Mouse (Mus musculus) cerebellum, adult 18-20 months (tissue): ENCODE data around the gene 4930449I24Rik.
"Not testable (repeated sequence)": the region's sequence is repeated elsewhere in the genome, so short reads cannot be mapped to it uniquely, and the experiment has no call there.

Experiments used
- DNase-seq, 2 experiments: peaks; one replicate each; pipeline ENCODE4 v3.0.0; 2021

The 4930449I24Rik gene

DNA sequence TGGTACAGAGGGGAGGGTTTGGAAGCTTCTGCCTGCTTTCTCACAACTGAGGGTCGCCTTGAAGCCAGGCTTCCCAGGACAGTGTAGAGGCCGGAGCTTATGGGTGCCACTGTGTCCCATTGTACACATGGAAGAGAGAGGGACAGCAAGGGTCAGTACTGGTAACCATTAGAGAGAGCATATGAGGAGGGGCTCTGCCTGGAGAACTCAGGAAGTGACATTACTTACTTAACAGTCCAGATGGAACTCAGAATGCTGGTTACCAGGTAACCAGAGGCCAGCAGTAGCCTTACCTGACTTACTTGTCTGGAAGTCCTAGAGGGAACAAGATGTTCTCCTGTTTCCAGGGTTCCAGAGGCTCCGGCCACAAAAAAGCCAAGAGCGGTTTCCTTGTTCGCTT is at the start of gene 4930449I24Rik:
4930449I24Rik (plus strand) TSS at position 301 of the 400 bp plus-strand sequence.
- DNase-seq = not testable (repeated sequence)

DNA sequence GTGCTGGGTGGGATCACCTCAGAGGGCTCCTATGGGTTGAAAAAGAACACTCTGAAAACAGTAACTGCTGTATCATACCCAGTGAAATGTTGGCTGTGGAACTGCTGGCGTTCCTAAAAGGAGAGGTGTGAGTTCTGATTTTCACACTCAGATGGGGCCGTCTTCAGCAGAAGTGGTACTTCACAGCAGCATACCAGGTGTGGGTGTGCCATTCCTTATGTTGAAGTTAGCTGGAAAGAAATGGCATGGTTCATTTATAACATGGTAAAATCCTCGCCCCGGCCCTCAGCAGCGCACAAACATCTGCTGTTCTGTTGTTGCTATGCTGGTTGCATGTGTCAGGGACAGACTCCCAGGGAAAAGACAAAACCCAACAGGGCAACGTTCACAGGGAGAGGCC is 48.6 kb upstream of the 4930449I24Rik start:
- DNase-seq = no peak

DNA sequence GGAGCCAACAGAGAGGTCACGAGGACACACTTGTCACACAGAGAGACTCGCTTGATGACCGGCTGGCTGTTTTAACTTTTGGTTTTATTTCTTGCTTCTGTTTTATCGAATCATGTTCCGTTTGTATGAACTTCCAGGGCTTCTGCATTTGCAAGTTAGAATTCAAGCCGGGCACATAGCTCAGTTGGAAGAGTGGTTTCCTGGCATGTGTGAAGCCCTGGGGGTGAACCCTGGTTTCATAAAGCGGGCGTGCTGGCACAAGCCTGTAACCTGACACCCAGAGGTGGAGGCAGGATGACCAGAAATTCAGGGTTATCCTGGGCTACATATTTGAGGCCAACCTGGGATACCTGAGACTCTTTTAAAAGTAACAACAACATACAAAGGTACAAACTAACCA is 40.6 kb upstream of the 4930449I24Rik start:
- no peak for DNase-seq

DNA sequence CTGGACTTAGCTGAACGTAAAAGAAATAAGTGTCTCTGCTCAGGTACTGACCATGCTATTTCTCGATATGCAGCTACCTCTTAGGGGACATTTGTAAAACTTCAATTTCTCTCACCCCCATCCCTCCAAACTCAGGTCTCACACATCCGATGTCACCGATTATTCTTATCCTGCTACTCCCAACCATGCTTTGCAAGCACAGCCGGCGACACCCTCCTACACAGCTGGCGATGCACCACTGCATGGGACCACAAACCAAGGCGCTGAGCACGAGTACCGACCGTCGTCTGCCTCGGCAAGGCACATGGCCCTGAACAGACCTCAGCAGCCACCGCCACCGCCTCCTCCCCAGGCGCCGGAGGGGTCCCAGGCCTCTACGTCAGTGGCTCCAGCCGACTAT is 35.5 kb upstream of the 4930449I24Rik start:
- DNase-seq = no peak

DNA sequence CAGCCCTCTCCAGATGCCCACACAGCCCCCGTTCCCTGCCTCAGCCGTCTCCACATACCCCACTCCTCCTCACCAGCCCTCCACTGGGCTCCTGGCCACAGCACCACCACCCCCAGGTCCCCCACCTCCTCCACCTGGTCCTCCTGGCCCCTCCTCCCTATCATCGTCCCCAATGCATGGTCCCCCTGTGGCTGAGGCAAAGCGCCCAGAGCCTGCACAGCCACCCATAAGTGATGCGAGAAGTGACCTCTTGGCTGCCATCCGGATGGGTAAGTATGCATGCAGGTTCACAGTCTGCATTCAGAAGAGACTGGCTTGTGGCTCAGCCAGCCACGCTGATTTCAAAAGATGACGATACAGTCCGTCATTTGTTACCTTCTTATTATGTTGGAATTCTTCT is 33.9 kb upstream of the 4930449I24Rik start:
- DNase-seq = no peak

DNA sequence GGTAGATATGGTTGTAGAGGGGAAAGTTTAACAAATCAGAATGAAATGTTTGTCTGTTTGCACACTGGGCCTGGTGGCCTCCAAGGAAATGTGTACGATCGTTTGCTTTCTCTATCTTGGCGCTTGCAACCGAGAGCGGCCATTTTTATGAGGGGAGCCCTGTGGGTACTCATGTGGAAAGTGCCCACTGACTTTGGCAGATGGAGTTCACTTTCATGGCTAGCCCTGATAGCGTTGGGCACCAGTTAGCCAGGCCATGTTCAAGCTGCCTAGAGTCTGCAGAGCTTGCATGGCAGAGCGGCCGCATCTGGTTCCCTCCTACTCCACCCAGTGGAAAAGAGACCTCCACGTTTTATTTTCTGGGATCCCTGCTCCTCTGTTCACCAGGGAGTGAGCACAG is 31.4 kb upstream of the 4930449I24Rik start:
- DNase-seq = no peak

DNA sequence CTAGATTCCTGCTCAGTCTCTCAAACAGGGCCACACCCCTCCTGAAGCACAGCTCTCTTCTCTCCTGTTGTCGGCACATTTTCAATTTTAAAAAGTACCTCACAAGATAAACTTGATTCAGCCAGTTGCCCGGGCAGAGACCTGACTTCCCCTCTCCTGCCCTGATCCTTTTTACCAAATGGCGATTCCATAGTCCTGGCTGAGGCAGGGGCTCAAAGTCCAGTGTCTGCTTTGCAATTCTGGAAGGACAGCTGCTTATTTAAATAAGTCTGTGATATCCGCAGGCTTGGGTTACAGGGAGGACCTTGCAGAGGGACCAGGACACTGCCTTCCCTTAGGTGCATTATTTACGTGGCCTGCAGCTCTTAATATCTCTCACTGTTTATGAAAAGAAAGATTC is 30.9 kb upstream of the 4930449I24Rik start:
- no peak for DNase-seq

DNA sequence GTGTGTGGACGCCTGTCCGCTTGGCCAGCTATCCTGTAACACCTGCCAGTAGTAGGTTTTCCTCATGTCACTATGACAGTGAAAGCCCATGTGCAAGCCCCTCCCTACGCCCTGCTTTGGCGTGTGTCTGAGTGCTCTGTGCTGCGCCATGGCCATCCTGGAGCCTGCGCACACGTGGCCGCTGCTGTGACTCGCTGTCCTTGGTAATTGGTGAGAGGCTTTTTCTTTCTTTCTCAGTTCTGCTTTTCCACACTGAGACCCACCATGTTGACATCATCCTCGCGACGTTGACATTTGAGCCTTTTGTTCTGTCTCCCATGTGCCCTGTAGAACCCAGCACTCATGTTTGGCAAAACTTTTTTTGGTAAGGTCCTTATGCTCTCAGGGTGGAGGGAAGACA is 30.4 kb upstream of the 4930449I24Rik start:
- DNase-seq = no peak

DNA sequence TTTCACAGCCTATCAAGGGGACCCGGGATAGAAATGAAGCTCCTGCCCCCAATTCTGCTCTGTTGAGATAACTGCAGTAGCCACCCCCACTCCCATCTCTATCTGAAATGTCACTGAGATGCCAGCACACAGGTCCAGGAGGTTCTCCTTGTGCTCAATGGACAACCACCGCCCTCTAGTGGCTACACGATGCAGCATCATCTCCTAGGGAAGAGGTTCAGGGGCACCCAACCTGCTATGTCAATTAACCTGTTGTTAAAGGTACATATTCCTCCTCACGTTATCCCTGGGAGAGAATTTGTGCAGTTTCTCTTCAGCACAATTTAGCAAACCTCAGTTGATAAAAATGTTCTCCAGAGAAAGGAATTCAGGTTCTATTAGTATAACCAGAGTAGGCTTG is 22.6 kb upstream of the 4930449I24Rik start:
- DNase-seq = peak; percentile 62 to 65

DNA sequence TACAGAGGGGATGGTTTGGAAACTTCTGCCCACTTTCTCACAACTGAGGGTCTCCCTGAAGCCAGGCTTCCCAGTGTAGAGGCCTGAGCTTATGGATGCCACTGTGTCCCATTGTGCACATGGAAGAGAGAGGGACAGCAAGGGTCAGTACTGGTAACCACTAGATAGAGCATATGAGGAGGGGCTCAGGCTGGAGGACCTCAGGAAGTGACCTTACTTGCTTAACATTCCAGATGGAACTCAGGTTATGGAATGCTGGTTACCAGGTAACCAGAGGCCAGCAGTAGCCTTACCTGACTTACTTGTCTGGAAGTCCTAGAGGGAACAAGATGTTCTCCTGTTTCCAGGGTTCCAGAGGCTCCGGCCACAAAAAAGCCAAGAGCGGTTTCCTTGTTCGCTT is 20.5 kb upstream of the 4930449I24Rik start, which contains the start of gene Gm6408:
Gm6408 (plus strand) TSS at position 301 of the 400 bp plus-strand sequence.
- DNase-seq = not testable (repeated sequence)

DNA sequence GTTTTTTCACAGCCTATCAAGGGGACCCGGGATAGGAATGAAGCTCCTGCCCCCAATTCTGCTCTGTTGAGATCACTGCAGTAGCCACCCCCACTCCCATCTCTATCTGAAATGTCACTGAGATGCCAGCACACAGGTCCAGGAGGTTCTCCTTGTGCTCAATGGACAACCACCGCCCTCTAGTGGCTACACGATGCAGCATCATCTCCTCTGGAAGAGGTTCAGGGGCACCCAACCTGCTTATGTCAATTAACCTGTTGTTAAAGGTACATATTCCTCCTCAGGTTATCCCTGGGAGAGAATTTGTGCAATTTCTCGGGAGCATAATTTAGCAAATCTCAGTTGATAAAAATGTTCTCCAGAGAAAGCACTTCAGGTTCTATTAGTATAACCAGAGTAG is 13.2 kb upstream of the 4930449I24Rik start:
- DNase-seq = peak; percentile 33 to 59

DNA sequence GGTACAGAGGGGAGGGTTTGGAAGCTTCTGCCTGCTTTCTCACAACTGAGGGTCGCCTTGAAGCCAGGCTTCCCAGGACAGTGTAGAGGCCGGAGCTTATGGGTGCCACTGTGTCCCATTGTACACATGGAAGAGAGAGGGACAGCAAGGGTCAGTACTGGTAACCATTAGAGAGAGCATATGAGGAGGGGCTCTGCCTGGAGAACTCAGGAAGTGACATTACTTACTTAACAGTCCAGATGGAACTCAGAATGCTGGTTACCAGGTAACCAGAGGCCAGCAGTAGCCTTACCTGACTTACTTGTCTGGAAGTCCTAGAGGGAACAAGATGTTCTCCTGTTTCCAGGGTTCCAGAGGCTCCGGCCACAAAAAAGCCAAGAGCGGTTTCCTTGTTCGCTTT is 11.1 kb upstream of the 4930449I24Rik start, which contains the start of gene Gm6370:
Gm6370 (plus strand) TSS at position 301 of the 400 bp plus-strand sequence.
- DNase-seq = not testable (repeated sequence)

DNA sequence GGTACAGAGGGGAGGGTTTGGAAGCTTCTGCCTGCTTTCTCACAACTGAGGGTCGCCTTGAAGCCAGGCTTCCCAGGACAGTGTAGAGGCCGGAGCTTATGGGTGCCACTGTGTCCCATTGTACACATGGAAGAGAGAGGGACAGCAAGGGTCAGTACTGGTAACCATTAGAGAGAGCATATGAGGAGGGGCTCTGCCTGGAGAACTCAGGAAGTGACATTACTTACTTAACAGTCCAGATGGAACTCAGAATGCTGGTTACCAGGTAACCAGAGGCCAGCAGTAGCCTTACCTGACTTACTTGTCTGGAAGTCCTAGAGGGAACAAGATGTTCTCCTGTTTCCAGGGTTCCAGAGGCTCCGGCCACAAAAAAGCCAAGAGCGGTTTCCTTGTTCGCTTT is 11.6 kb downstream of the 4930449I24Rik start, which contains the start of gene Gm3402:
Gm3402 (plus strand) TSS at position 301 of the 400 bp plus-strand sequence.
- not testable (repeated sequence) for DNase-seq

DNA sequence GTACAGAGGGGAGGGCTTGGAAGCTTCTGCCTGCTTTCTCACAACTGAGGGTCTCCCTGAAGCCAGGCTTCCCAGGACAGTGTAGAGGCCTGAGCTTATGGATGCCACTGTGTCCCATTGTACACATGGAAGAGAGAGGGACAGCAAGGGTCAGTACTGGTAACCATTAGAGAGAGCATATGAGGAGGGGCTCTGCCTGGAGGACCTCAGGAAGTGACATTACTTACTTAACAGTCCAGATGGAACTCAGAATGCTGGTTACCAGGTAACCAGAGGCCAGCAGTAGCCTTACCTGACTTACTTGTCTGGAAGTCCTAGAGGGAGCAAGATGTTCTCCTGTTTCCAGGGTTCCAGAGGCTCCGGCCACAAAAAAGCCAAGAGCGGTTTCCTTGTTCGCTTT is 23.3 kb downstream of the 4930449I24Rik start, which contains the start of gene Gm3404:
Gm3404 (plus strand) TSS at position 301 of the 400 bp plus-strand sequence.
- not testable (repeated sequence) for DNase-seq

DNA sequence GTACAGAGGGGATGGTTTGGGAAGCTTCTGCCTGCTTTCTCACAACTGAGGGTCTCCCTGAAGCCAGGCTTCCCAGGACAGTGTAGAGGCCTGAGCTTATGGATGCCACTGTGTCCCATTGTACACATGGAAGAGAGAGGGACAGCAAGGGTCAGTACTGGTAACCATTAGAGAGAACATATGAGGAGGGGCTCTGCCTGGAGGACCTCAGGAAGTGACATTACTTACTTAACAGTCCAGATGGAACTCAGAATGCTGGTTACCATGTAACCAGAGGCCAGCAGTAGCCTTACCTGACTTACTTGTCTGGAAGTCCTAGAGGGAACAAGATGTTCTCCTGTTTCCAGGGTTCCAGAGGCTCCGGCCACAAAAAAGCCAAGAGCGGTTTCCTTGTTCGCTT is 35.1 kb downstream of the 4930449I24Rik start, which contains the start of gene Gm3409:
Gm3409 (plus strand) TSS at position 301 of the 400 bp plus-strand sequence.
- not testable (repeated sequence) for DNase-seq
